Mouse (Mus musculus): ENCODE results near the gene Adcy10. TPM values are rescaled to one million over a fixed set of nuclear protein-coding genes. Genes with fewer than 3 reads are reported as not detected.
A peak's percentile ranks its signal among the peaks of the same experiment; 100 is the strongest.

Gene Adcy10
- 0.13 TPM in 1 of 2 replicates, not detected in the other for polyA plus RNA-seq (2014; fragmentation: Nextera tagmentation; extraction: Ambion mirVana)

DNA sequence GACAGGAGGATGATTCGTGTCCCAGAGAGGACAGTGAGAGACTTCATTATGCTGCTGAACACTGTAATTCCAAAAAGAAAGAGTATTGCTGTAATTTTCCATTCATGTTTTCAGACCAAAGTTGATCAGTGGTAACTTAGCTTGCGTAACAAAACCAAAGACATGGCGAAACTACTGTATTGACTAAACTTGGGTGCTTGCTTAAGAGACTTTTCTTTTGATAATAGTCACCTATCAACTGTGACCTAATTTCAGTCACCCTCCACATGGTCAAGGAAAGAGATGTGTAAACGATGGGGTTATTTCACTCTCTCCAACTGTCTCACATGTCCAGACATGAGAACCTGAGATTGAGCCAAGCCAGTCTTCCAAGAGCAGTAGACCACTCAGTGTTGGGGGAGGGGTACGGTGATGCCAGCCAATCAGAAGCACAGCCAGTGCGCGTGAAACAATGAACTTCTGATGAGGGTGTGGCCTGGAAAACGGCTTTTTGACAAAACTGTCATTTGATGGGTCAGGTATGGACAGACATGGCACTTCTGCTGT, at the start of gene Adcy10:
Adcy10 (plus strand) TSS at position 496 of the 546 bp plus-strand sequence.
- H3K4me3 ChIP-seq (ENCODE audit: low read depth, low read length) = no peak within 1 kb of the TSS
- H3K4me1 ChIP-seq (ENCODE audit: control insufficient read depth, insufficient read depth, low read length) = no peaks in the 10 kb centered on the region
- no peaks in the 10 kb centered on the region for H3K27me3 ChIP-seq (ENCODE audit: control insufficient read depth, insufficient read depth, low read length)
- no peaks in the 10 kb centered on the region for H3K9me3 ChIP-seq (ENCODE audit: control insufficient read depth, low read length)
- 88% methylated on average over 8 of the region's 8 CpGs for WGBS
- no peak within 1 kb of the TSS for H3K9ac ChIP-seq (ENCODE audit: low read length)
- H3K4me2 ChIP-seq (ENCODE audit: low read depth) = no peak within 1 kb of the TSS
- H3K36me3 ChIP-seq (ENCODE audit: control insufficient read depth, insufficient read depth, low read length) = no peaks in the 10 kb centered on the region
- no peak for DNase-seq (ENCODE audit: low spot score)
- H3K27ac ChIP-seq (ENCODE audit: low read depth, low read length) = no peak within 1 kb of the TSS
- ATAC-seq (ENCODE audit: insufficient read depth, low FRiP score, low TSS enrichment) = no peak

DNA sequence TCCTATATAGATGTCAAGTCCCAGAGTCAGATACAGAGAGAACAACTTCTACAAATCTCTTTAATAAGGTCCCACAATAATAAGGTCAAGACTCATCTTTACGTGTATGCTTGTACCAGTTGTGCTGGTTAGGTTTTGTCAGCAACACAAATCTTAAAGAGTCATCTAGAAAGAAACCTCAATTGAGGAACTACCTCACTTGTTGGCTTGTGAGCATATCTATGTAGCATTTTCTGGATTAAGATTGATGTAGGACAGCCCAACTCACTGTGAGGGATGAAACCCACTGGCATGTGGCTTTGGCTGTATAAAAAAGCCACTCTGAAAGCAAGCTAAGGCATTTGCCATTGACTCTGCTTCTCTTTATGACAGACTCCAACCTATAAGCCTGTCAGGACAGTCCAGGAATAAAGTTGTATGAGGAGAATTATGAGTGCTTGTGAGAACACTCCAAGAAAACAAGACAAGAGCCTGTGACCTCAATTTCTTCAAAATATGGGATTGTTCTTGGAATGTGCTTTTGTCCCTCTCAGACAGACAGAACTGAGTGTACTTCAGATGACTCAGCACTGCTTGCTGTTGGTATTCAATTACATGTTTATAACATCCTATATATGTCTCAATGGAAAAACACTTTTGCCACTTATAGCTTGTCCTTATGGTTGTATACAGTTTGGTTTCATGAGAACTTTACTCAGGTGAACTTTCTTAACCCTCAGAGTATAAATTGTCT, 46.5 kb upstream of the Adcy10 start:
- 83% methylated on average over 1 of the region's 1 CpGs for WGBS
- Histone ChIP-seq H3K4me1 (ENCODE audit: control insufficient read depth, insufficient read depth, low read length) (no peaks in the 10 kb centered on the region), H3K27me3 (ENCODE audit: control insufficient read depth, insufficient read depth, low read length) (no peaks in the 10 kb centered on the region), H3K9me3 (ENCODE audit: control insufficient read depth, low read length) (no peaks in the 10 kb centered on the region), H3K4me2 (ENCODE audit: low read depth) (no peak overlapping the region), H3K36me3 (ENCODE audit: control insufficient read depth, insufficient read depth, low read length) (no peaks in the 10 kb centered on the region), H3K4me3 (ENCODE audit: low read depth, low read length) (no peak overlapping the region), H3K9ac (ENCODE audit: low read length) (no peak overlapping the region), H3K27ac (ENCODE audit: low read depth, low read length) (no peak overlapping the region)
- ATAC-seq (ENCODE audit: insufficient read depth, low FRiP score, low TSS enrichment) = no peak
- no peak for DNase-seq (ENCODE audit: low spot score)

DNA sequence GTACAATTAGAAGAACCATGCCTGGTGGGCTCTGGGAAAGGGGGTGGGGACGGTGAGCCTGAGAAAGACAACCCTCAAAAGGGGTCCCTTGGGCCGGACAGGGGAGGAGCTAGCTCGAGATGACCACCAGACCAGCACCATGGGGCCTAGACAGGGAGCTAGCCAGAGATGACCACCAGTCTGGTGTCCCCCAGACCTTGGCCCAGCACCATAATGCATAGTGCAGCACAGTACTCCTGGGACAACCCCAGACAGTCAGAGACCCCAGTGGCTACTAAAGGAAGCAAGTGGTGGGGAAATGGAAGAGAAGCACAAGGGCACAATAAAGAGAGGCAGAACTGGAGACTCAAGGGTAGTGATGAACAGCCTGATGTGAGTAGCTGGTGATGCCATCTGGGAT, 44.2 kb upstream of the Adcy10 start:
- H3K27me3 ChIP-seq (ENCODE audit: control insufficient read depth, insufficient read depth, low read length) = no peaks in the 10 kb centered on the region
- H3K36me3 ChIP-seq (ENCODE audit: control insufficient read depth, insufficient read depth, low read length) = no peaks in the 10 kb centered on the region
- no peak overlapping the region for H3K4me3 ChIP-seq (ENCODE audit: low read depth, low read length)
- H3K9ac ChIP-seq (ENCODE audit: low read length) = no peak overlapping the region
- no peak overlapping the region for H3K4me2 ChIP-seq (ENCODE audit: low read depth)
- H3K27ac ChIP-seq (ENCODE audit: low read depth, low read length) = no peak overlapping the region
- no peaks in the 10 kb centered on the region for H3K4me1 ChIP-seq (ENCODE audit: control insufficient read depth, insufficient read depth, low read length)
- ATAC-seq (ENCODE audit: insufficient read depth, low FRiP score, low TSS enrichment) (peak; percentile 35; the same call in 1 of the 2 replicates), DNase-seq (ENCODE audit: low spot score) (no peak)
- H3K9me3 ChIP-seq (ENCODE audit: control insufficient read depth, low read length) = no peaks in the 10 kb centered on the region
- 76% methylated on average over 3 of the region's 3 CpGs for WGBS

DNA sequence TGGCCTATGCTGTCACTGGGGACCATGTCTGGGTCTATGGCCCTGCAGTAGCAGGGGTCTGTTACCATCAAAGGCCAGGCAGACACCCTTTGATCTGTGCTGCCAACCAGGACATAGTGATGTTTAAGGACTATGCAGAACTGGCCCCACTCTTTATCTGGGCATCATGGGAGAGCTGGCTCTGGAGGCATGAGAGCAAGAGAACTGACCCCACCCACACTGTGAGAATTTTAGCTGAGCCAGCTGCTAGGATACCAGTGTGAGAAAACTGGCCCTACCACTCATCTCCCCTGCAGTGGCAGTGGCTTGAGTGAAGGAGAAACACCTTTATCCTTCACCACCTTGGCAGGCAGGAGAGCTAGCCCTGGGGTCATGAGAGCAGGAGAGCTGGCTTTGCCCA, 43.8 kb upstream of the Adcy10 start:
- no peaks in the 10 kb centered on the region for H3K27me3 ChIP-seq (ENCODE audit: control insufficient read depth, insufficient read depth, low read length)
- H3K4me2 ChIP-seq (ENCODE audit: low read depth) = no peak overlapping the region
- no peak overlapping the region for H3K27ac ChIP-seq (ENCODE audit: low read depth, low read length)
- no peaks in the 10 kb centered on the region for H3K4me1 ChIP-seq (ENCODE audit: control insufficient read depth, insufficient read depth, low read length)
- H3K36me3 ChIP-seq (ENCODE audit: control insufficient read depth, insufficient read depth, low read length) = no peaks in the 10 kb centered on the region
- ATAC-seq (ENCODE audit: insufficient read depth, low FRiP score, low TSS enrichment) (no peak), DNase-seq (ENCODE audit: low spot score) (no peak)
- no peaks in the 10 kb centered on the region for H3K9me3 ChIP-seq (ENCODE audit: control insufficient read depth, low read length)
- H3K4me3 ChIP-seq (ENCODE audit: low read depth, low read length) = no peak overlapping the region
- H3K9ac ChIP-seq (ENCODE audit: low read length) = no peak overlapping the region

DNA sequence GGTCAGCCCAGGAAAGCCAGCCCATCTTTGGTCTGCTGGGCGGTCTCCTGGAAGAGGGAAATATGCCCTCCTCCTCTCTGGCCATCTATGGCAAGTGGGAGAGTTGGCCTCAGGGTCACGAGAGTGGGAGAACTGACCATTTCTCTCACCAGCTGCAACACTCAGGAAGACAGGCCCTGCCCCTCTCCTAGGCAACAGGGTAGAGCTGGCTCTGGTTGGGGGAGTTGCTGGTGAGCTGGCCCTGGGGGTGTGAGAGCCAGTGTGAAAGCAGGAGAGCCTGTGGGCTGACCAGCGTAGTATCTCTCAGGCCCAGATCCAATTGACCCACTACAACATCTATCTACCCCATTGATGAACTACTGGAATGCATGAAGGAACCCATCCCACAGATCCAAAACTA, 43.3 kb upstream of the Adcy10 start:
- 70% methylated on average over 3 of the region's 3 CpGs for WGBS
- Histone ChIP-seq H3K4me2 (ENCODE audit: low read depth) (no peak overlapping the region), H3K4me3 (ENCODE audit: low read depth, low read length) (no peak overlapping the region), H3K27ac (ENCODE audit: low read depth, low read length) (no peak overlapping the region), H3K27me3 (ENCODE audit: control insufficient read depth, insufficient read depth, low read length) (no peaks in the 10 kb centered on the region), H3K36me3 (ENCODE audit: control insufficient read depth, insufficient read depth, low read length) (no peaks in the 10 kb centered on the region), H3K9ac (ENCODE audit: low read length) (no peak overlapping the region), H3K9me3 (ENCODE audit: control insufficient read depth, low read length) (no peaks in the 10 kb centered on the region), H3K4me1 (ENCODE audit: control insufficient read depth, insufficient read depth, low read length) (no peaks in the 10 kb centered on the region)
- DNase-seq (ENCODE audit: low spot score) (no peak), ATAC-seq (ENCODE audit: insufficient read depth, low FRiP score, low TSS enrichment) (no peak)

DNA sequence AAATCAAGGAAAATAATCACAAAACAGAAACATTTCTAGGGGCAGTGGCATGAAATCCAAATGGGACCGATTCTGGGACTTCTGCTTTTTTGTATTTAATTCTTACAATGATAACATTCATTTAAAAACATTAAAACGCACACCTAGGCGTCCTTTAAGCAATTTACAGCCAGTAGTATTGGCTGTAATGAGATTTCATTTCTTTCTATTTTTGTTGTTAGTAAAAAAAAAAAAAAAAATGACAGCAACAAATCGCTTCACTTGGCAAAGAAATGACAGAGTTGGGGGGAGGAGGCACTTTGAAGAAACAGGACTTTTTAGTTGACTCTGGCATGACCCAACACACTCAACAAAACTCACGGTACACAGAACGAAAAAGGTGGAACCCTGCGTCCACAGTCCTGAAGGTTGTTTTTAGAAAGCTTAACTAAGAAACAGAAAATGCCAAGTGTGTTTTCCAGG, 25.9 kb upstream of the Adcy10 start:
- Histone ChIP-seq H3K4me1 (ENCODE audit: control insufficient read depth, insufficient read depth, low read length) (peaks cover 8% of the 10 kb centered on the region), H3K27me3 (ENCODE audit: control insufficient read depth, insufficient read depth, low read length) (no peaks in the 10 kb centered on the region), H3K4me3 (ENCODE audit: low read depth, low read length) (peak overlapping the region; percentile 83), H3K9ac (ENCODE audit: low read length) (peak overlapping the region; percentile 79; the same call in 1 of the 2 replicates), H3K4me2 (ENCODE audit: low read depth) (peak overlapping the region; percentile 90), H3K9me3 (ENCODE audit: control insufficient read depth, low read length) (no peaks in the 10 kb centered on the region), H3K27ac (ENCODE audit: low read depth, low read length) (no peak overlapping the region), H3K36me3 (ENCODE audit: control insufficient read depth, insufficient read depth, low read length) (no peaks in the 10 kb centered on the region)
- DNase-seq (ENCODE audit: low spot score) (no peak), ATAC-seq (ENCODE audit: insufficient read depth, low FRiP score, low TSS enrichment) (no peak)
- WGBS = 21% methylated on average over 7 of the region's 7 CpGs

DNA sequence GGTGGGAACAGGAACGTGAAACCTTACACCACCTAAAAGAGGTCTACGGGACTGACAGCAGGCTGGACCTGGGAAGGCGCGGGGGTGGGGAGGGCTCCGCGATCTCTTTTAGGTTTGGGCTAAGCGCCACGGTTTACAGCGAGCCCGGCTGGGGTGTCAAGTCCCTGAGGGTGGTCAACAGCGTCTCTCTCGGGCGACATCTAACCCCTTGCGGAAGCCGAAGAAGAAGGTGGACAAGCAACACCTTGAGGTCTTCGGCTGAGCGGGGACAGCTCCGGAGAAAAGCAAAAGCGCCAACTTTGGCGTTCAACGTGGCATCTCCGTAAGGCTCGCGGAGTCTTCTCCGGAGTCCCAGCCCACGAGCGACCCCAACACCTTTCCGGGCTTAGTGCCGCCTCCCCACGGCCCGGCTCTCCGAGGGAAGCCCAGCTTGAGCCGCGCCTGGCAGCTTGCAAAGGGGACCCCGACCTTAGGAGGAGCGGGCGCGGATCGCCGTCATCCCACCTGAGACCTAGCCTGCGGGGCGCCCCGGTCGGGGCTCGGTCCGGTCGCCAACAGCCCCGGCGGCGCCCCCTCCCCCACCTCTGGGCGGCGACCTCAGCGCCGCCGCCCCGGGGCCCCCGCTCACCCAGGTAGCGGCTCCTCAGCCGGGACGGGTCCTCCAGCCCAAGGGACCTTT, 25.3 kb upstream of the Adcy10 start:
- under 1% methylated on average over 46 of the region's 60 CpGs for WGBS
- H3K36me3 ChIP-seq (ENCODE audit: control insufficient read depth, insufficient read depth, low read length) = no peaks in the 10 kb centered on the region
- H3K27ac ChIP-seq (ENCODE audit: low read depth, low read length) = peak overlapping the region; percentile 85
- H3K9ac ChIP-seq (ENCODE audit: low read length) = peak overlapping the region; percentile 79
- H3K4me3 ChIP-seq (ENCODE audit: low read depth, low read length) = peak overlapping the region; percentile 83
- ATAC-seq (ENCODE audit: insufficient read depth, low FRiP score, low TSS enrichment) (no peak; the same call in 1 of the 2 replicates), DNase-seq (ENCODE audit: low spot score) (peak; percentile 44)
- H3K4me1 ChIP-seq (ENCODE audit: control insufficient read depth, insufficient read depth, low read length) = peaks cover 8% of the 10 kb centered on the region
- no peaks in the 10 kb centered on the region for H3K9me3 ChIP-seq (ENCODE audit: control insufficient read depth, low read length)
- H3K4me2 ChIP-seq (ENCODE audit: low read depth) = peak overlapping the region; percentile 90
- no peaks in the 10 kb centered on the region for H3K27me3 ChIP-seq (ENCODE audit: control insufficient read depth, insufficient read depth, low read length)

DNA sequence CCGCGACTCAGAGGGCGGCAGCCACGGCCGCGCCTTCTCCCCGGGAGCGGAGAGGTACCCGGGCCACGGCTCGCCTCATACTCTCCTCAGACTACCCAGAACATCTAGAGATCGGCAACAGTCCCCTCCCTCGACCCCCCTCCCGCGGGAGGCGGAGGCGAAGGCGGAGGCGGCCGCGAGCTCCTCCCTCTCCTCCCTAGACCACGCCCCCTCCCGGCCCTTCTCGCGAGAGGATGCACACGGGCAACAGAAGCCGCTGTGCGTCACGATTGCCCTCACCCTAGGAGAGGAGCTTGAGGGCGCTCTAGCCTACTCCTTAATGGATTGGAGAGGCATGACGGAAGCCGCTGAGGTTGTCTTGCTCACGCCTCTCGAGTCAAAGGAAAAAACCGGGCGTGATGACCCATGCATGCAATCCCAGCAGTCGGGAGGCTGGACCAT, 24.6 kb upstream of the Adcy10 start, which contains the start of the genes Dcaf6 and Mpc2:
Dcaf6 (minus strand) TSS at position 116 of the 441 bp plus-strand sequence.
Mpc2 (plus strand) TSS at position 278 of the 441 bp plus-strand sequence.
- Histone ChIP-seq H3K9ac (ENCODE audit: low read length) (peak within 1 kb of the TSS; percentile 79), H3K9me3 (ENCODE audit: control insufficient read depth, low read length) (no peaks in the 10 kb centered on the region), H3K4me2 (ENCODE audit: low read depth) (peak within 1 kb of the TSS; percentile 90), H3K27me3 (ENCODE audit: control insufficient read depth, insufficient read depth, low read length) (no peaks in the 10 kb centered on the region), H3K4me3 (ENCODE audit: low read depth, low read length) (peak within 1 kb of the TSS; percentile 83), H3K27ac (ENCODE audit: low read depth, low read length) (peak within 1 kb of the TSS; percentile 85), H3K4me1 (ENCODE audit: control insufficient read depth, insufficient read depth, low read length) (peaks cover 8% of the 10 kb centered on the region), H3K36me3 (ENCODE audit: control insufficient read depth, insufficient read depth, low read length) (no peaks in the 10 kb centered on the region)
- DNase-seq (ENCODE audit: low spot score) (peak; percentile 99), ATAC-seq (ENCODE audit: insufficient read depth, low FRiP score, low TSS enrichment) (peak; percentile 91)
- 0% methylated on average over 22 of the region's 37 CpGs for WGBS

Measured in neural tube, embryonic 11.5 days (tissue).